Comparison of ENCODE assay signal across 28 mouse cellular contexts in genomic region chr17:49650366-49650765, GRCm38 (mm10). TPM values are rescaled to one million over a fixed set of nuclear protein-coding genes. Genes with fewer than 3 reads are reported as not detected.
DNase-seq lines count a peak whose midpoint lies in the region; ATAC-seq and TF ChIP-seq lines count a peak whose summit lies in the region.
"Had no signal": no experiment of that assay in that cellular context is flagged by ENCODE, and none has a peak within 500 bp of the region (broad histone marks: within the 10 kb centered on the region; RNA-seq: fewer than 3 reads in every experiment).

No protein-coding gene starts in this region.

- TF ChIP-seq POLR2A in heart, adult 2 months (IDR thresholded peaks at IDR 0.05; ENCODE audit: insufficient read depth, low read depth, low read length): no peak
- no peak for TF ChIP-seq POLR2A in MEL (IDR thresholded peaks at IDR 0.05; ENCODE audit: control insufficient read depth in 1 of 2, insufficient read depth in 1 of 2, low read depth in 1 of 2, low read length in 2 of 2, poor library complexity in 1 of 2)

- TF ChIP-seq CTCF in heart, adult 2 months (IDR thresholded peaks at IDR 0.05): peak; percentile 44
- TF ChIP-seq CTCF in liver, embryonic 14.5 days (IDR thresholded peaks at IDR 0.05; ENCODE audit: low read depth): peak; percentile 31; the same call in 1 of the 2 replicates
- TF ChIP-seq CTCF in MEL (IDR thresholded peaks at IDR 0.05 in 2 of 3, conservative IDR thresholded peaks at IDR 0.05 in 1 of 3; ENCODE audit: control insufficient read depth in 1 of 3, insufficient read depth in 1 of 3, low read depth in 2 of 3, low read length in 3 of 3, poor library complexity in 1 of 3, severe bottlenecking in 1 of 3): peak; percentile 14 to 34 (median 31); a peak in 5 of 6 replicates

- intact Hi-C loops in heart, adult 2 months (cut with DNase I): no loop called here

- H3K4me3 ChIP-seq in heart, adult 2 months: no peak overlapping the region
- no peak overlapping the region for H3K4me3 ChIP-seq in liver, embryonic 14.5 days (ENCODE audit: insufficient read depth in 1 of 2, low read depth in 2 of 2, low read length in 2 of 2)
- no peak overlapping the region for H3K4me3 ChIP-seq in liver, embryonic 12.5 days
- no peak overlapping the region for H3K4me3 ChIP-seq in MEL (ENCODE audit: control insufficient read depth in 1 of 2, insufficient read depth in 1 of 2, low read depth in 2 of 2, low read length in 2 of 2)
- H3K4me3 ChIP-seq: embryonic facial prominence, embryonic 10.5 days; heart, embryonic 13.5 days; hindbrain, embryonic 12.5 days; lung, embryonic 15.5 days; midbrain, embryonic 10.5 days; neural tube, embryonic 15.5 days; stomach, embryonic 15.5 days had no signal

- no peak overlapping the region for H3K4me2 ChIP-seq in liver, embryonic 14.5 days (ENCODE audit: low read depth)
- H3K4me2 ChIP-seq in liver, embryonic 12.5 days: no peak overlapping the region
- H3K4me2 ChIP-seq: heart, embryonic 13.5 days; hindbrain, embryonic 12.5 days; liver, embryonic 11.5 days; lung, embryonic 15.5 days; neural tube, embryonic 15.5 days; stomach, embryonic 15.5 days had no signal

- no peak overlapping the region for H3K9ac ChIP-seq in heart, adult 2 months (ENCODE audit: low read depth, low read length)
- H3K9ac ChIP-seq in liver, embryonic 14.5 days (replicated peaks): no peak overlapping the region
- H3K9ac ChIP-seq in liver, embryonic 12.5 days: no peak overlapping the region
- H3K9ac ChIP-seq in MEL (ENCODE audit: control insufficient read depth, low read depth, low read length, poor library complexity, severe bottlenecking): no peak overlapping the region
- H3K9ac ChIP-seq: heart, embryonic 13.5 days; hindbrain, embryonic 12.5 days; lung, embryonic 15.5 days; neural tube, embryonic 15.5 days; stomach, embryonic 15.5 days had no signal

- no peaks in the 10 kb centered on the region for H3K4me1 ChIP-seq in heart, adult 2 months (ENCODE audit: control insufficient read depth, insufficient read depth, low read length)
- no peaks in the 10 kb centered on the region for H3K4me1 ChIP-seq in liver, embryonic 14.5 days (replicated peaks; ENCODE audit: control insufficient read depth in 2 of 2, insufficient read depth in 2 of 2, low read length in 1 of 2)
- no peaks in the 10 kb centered on the region for H3K4me1 ChIP-seq in liver, embryonic 12.5 days
- H3K4me1 ChIP-seq in MEL (ENCODE audit: control insufficient read depth in 1 of 2, insufficient read depth in 2 of 2, low read length in 2 of 2): no peaks in the 10 kb centered on the region
- H3K4me1 ChIP-seq: embryonic facial prominence, embryonic 10.5 days; heart, embryonic 13.5 days; hindbrain, embryonic 12.5 days; neural tube, embryonic 15.5 days; stomach, embryonic 15.5 days had no signal

- no peak for ATAC-seq in liver, embryonic 14.5 days (ENCODE audit: insufficient read depth)
- no peak for ATAC-seq in liver, embryonic 12.5 days
- ATAC-seq: forebrain, embryonic 16.5 days had no signal

- no peak for TF ChIP-seq RAD21 in MEL (IDR thresholded peaks at IDR 0.05; ENCODE audit: low read depth, low read length)

- TF ChIP-seq EP300 in heart, adult 2 months (IDR thresholded peaks at IDR 0.05; ENCODE audit: insufficient read depth, low read depth, low read length): no peak
- TF ChIP-seq EP300 in liver, embryonic 14.5 days (IDR thresholded peaks at IDR 0.05; ENCODE audit: low read depth): no peak
- TF ChIP-seq EP300 in MEL (IDR thresholded peaks at IDR 0.05; ENCODE audit: low read depth in 1 of 2, low read length in 2 of 2): no peak

- H3K79me2 ChIP-seq in heart, adult 2 months (replicated peaks; ENCODE audit: control insufficient read depth, insufficient read depth, low read length): no peaks in the 10 kb centered on the region
- H3K79me2 ChIP-seq in MEL (ENCODE audit: control insufficient read depth, insufficient read depth, low read length, poor library complexity): no peaks in the 10 kb centered on the region

- 83% methylated on average over 4 of the region's 4 CpGs for WGBS in heart, adult 2 months
- WGBS in liver, embryonic 14.5 days (ENCODE audit: insufficient replicate concordance): 58% methylated on average over 4 of the region's 4 CpGs
- WGBS in liver, embryonic 12.5 days (ENCODE audit: insufficient replicate concordance): 64% methylated on average over 4 of the region's 4 CpGs

- H3K27me3 ChIP-seq in heart, adult 2 months (ENCODE audit: control insufficient read depth, insufficient read depth, low read length): no peaks in the 10 kb centered on the region
- H3K27me3 ChIP-seq in liver, embryonic 14.5 days (ENCODE audit: control insufficient read depth, insufficient read depth, low read length): no peaks in the 10 kb centered on the region
- H3K27me3 ChIP-seq in liver, embryonic 12.5 days (replicated peaks): no peaks in the 10 kb centered on the region
- H3K27me3 ChIP-seq in MEL (ENCODE audit: control insufficient read depth in 1 of 2, insufficient read depth in 2 of 2, low read length in 2 of 2): no peaks in the 10 kb centered on the region
- H3K27me3 ChIP-seq: heart, embryonic 13.5 days; hindbrain, embryonic 12.5 days; lung, embryonic 15.5 days; neural tube, embryonic 15.5 days; stomach, embryonic 15.5 days had no signal

- no peak overlapping the region for H3K27ac ChIP-seq in heart, adult 2 months
- no peak overlapping the region for H3K27ac ChIP-seq in liver, embryonic 14.5 days
- no peak overlapping the region for H3K27ac ChIP-seq in liver, embryonic 12.5 days
- no peak overlapping the region for H3K27ac ChIP-seq in MEL (ENCODE audit: control insufficient read depth, low read depth, low read length)
- H3K27ac ChIP-seq: embryonic facial prominence, embryonic 10.5 days; heart, embryonic 13.5 days; hindbrain, embryonic 12.5 days; midbrain, embryonic 10.5 days; neural tube, embryonic 15.5 days had no signal

- H3K9me3 ChIP-seq in liver, embryonic 14.5 days (ENCODE audit: control insufficient read depth, low read length): no peaks in the 10 kb centered on the region
- 0 out of 2 replicates have a peak, but pooled peaks cover 5% of the 10 kb centered on the region for H3K9me3 ChIP-seq in liver, embryonic 12.5 days (replicated peaks)
- no peaks in the 10 kb centered on the region for H3K9me3 ChIP-seq in MEL (replicated peaks; ENCODE audit: insufficient read depth, low read length)
- H3K9me3 ChIP-seq: hindbrain, embryonic 12.5 days; lung, embryonic 15.5 days; neural tube, embryonic 15.5 days; stomach, embryonic 15.5 days had no signal

- DNase-seq in heart, adult 2 months: no peak
- no peak for DNase-seq in heart, adult 9 months (ENCODE audit: low spot score in 2 of 2)
- no peak for DNase-seq in liver, embryonic 14.5 days (ENCODE audit: low read depth in 3 of 3, low spot score in 3 of 3)
- DNase-seq in A20 (ENCODE audit: low read depth, low spot score) (peak; percentile 1), MEL (ENCODE audit: low read depth, low spot score) (peak; percentile 3)
- DNase-seq in frontal cortex, postnatal 10 days (ENCODE audit: low spot score in 2 of 2): no peak
- no peak for DNase-seq in layer of hippocampus, postnatal 10 days (ENCODE audit: low spot score in 2 of 2)
- DNase-seq: adrenal gland, postnatal 36 days; cerebellum, adult 11 months; cerebellum, adult 9-11 months; gastrocnemius, postnatal 10 days; heart, adult 11 months; heart, postnatal 14 days; kidney, adult 18-20 months; kidney, postnatal 4 days; layer of hippocampus, adult 9-11 months; right cerebral cortex, adult 18-20 months had no signal

- no peaks in the 10 kb centered on the region for H3K36me3 ChIP-seq in heart, adult 2 months (ENCODE audit: control insufficient read depth, insufficient read depth, low read length)
- H3K36me3 ChIP-seq in liver, embryonic 14.5 days (replicated peaks; ENCODE audit: control insufficient read depth, insufficient read depth, low read depth): no peaks in the 10 kb centered on the region
- no peaks in the 10 kb centered on the region for H3K36me3 ChIP-seq in liver, embryonic 12.5 days
- H3K36me3 ChIP-seq in MEL (ENCODE audit: control insufficient read depth in 1 of 2, insufficient read depth in 2 of 2, low read length in 2 of 2): no peaks in the 10 kb centered on the region
- H3K36me3 ChIP-seq: embryonic facial prominence, embryonic 10.5 days; heart, embryonic 13.5 days; hindbrain, embryonic 12.5 days; lung, embryonic 15.5 days; midbrain, embryonic 10.5 days; neural tube, embryonic 15.5 days; stomach, embryonic 15.5 days had no signal

TF ChIP-seq in MEL, 35 proteins besides CTCF, POLR2A, EP300 and RAD21:
- TF ChIP-seq SMC3 (IDR thresholded peaks at IDR 0.05; ENCODE audit: low read depth, low read length) (0 out of 2 replicates have a peak, but pooled peaks have one; percentile 13), CHD2 (IDR thresholded peaks at IDR 0.05; ENCODE audit: low read length) (no peak), MAFK (IDR thresholded peaks at IDR 0.05; ENCODE audit: borderline replicate concordance, low read depth, low read length) (no peak)

RNA-seq across cellular contexts. Expression of gene Kif6, which starts 35.4 kb away (rescaled TPM):
- total RNA-seq in heart, adult 2 months (2021): 1 to 10 TPM; 2.3 to 2.6 TPM
- polyA plus RNA-seq in heart, adult 2 months (2012; rRNA removed): 2.1 and 4.0 TPM in 2 replicates
- 0.06 and 0.11 TPM in 2 replicates for polyA plus RNA-seq in liver, embryonic 14.5 days (2012; rRNA removed)
- 0.09 TPM in 1 of 2 replicates, not detected in the other for polyA plus RNA-seq in liver, embryonic 14.5 days (2014; fragmentation: Nextera tagmentation; extraction: Ambion mirVana)
- polyA plus RNA-seq in liver, embryonic 12.5 days (2016; fragmentation: Nextera tagmentation; extraction: Ambion mirVana): 0.44 and 0.50 TPM in 2 replicates
- not detected in 2 replicates for total RNA-seq in MEL (2012; rRNA removed)
- polyA plus RNA-seq in MEL (2012; ENCODE audit: insufficient read depth in 1 of 2, insufficient read length in 2 of 2, low read depth in 1 of 2, low replicate concordance in 2 of 2, missing spikeins in 1 of 2): not detected
- 1 to 10 TPM; 2.2 to 3.4 TPM for total RNA-seq in layer of hippocampus, postnatal 10 days (2021)
- total RNA-seq: common myeloid progenitor, adult 5-6 weeks; gastrocnemius, postnatal 10 days had no signal

Comparison
In these comparisons a context has a peak if more than half of its experiments do, and no peak if none do; other contexts are left out.
1. DNase-seq: peak in A20 (single experiment) and MEL (single experiment); none in heart, adult 2 months (0 of 2), heart, adult 9 months (0 of 2), liver, embryonic 14.5 days (0 of 3), frontal cortex, postnatal 10 days (0 of 2) and layer of hippocampus, postnatal 10 days (0 of 2).
2. Peak in every context shown above with its lines, with median percentiles within 50 percentile points of each other: CTCF ChIP-seq.